ENCODE assay signal across 30 mouse cellular contexts in the genomic region with DNA sequence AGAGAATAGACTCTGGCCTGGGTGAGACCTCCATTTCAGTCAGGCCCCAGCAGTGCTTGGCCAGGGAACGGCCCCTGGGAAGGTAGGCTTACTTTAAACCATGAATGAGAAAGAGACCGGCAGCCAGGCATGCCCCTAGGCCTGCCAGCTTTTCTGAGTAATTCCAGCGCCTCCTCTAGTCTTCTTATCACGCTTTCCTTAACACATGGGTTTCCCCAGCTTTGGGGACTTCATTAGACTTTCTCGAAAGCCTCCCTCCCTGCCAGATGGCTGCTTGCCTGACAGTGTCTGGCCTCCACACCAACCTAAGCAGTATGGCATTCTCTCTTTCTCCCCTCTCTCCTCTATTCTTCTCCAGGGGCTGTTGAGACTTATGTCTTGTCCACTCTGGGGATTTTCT. TPM values are rescaled to one million over a fixed set of nuclear protein-coding genes. Genes with fewer than 3 reads are reported as not detected.
A peak's percentile ranks its signal among the peaks of the same experiment; 100 is the strongest.
DNase-seq lines count a peak whose midpoint lies in the region; ATAC-seq lines count a peak whose summit lies in the region.
"Had no signal": no experiment of that assay in that cellular context is flagged by ENCODE, and none has a peak within 500 bp of the region (broad histone marks: within the 10 kb centered on the region; RNA-seq: fewer than 3 reads in every experiment).

No protein-coding gene starts in this region.

- H3K36me3 ChIP-seq in forebrain, embryonic 15.5 days: no peaks in the 10 kb centered on the region
- no peaks in the 10 kb centered on the region for H3K36me3 ChIP-seq in forebrain, embryonic 10.5 days (replicated peaks)
- H3K36me3 ChIP-seq: embryonic facial prominence, embryonic 10.5 days; embryonic facial prominence, embryonic 15.5 days; G1E; hindbrain, embryonic 15.5 days; neural tube, embryonic 13.5 days had no signal

- H3K4me1 ChIP-seq in forebrain, embryonic 15.5 days: peaks cover 4% of the 10 kb centered on the region; the same call in 1 of the 2 replicates
- H3K4me1 ChIP-seq in forebrain, embryonic 10.5 days: no peaks in the 10 kb centered on the region
- H3K4me1 ChIP-seq: embryonic facial prominence, embryonic 10.5 days; embryonic facial prominence, embryonic 15.5 days; hindbrain, embryonic 15.5 days; neural tube, embryonic 13.5 days had no signal

- H3K9ac ChIP-seq in forebrain, embryonic 15.5 days (replicated peaks): no peak overlapping the region
- H3K9ac ChIP-seq: embryonic facial prominence, embryonic 15.5 days; hindbrain, embryonic 15.5 days; liver, embryonic 14.5 days; neural tube, embryonic 13.5 days had no signal

- no peak overlapping the region for H3K4me3 ChIP-seq in forebrain, embryonic 15.5 days
- H3K4me3 ChIP-seq in forebrain, embryonic 10.5 days: no peak overlapping the region
- H3K4me3 ChIP-seq: embryonic facial prominence, embryonic 10.5 days; embryonic facial prominence, embryonic 15.5 days; hindbrain, embryonic 15.5 days; neural tube, embryonic 13.5 days had no signal

- no peak overlapping the region for H3K4me2 ChIP-seq in forebrain, embryonic 15.5 days (replicated peaks)
- H3K4me2 ChIP-seq: embryonic facial prominence, embryonic 15.5 days; hindbrain, embryonic 15.5 days; neural tube, embryonic 13.5 days had no signal

- H3K27ac ChIP-seq in forebrain, embryonic 15.5 days (replicated peaks): no peak overlapping the region
- no peak overlapping the region for H3K27ac ChIP-seq in forebrain, embryonic 10.5 days
- H3K27ac ChIP-seq: embryonic facial prominence, embryonic 10.5 days; embryonic facial prominence, embryonic 15.5 days; hindbrain, embryonic 15.5 days; liver, embryonic 14.5 days; neural tube, embryonic 13.5 days; stomach, postnatal 0 days had no signal

- 45% methylated on average over 5 of the region's 5 CpGs for WGBS in forebrain, embryonic 15.5 days
- WGBS in forebrain, embryonic 10.5 days: 74% methylated on average over 5 of the region's 5 CpGs

- ATAC-seq in forebrain, embryonic 15.5 days (replicated peaks): peak; percentile 78

- DNase-seq in adrenal gland, postnatal 10 days: peak; percentile 9
- no peak for DNase-seq in adrenal gland, adult (ENCODE audit: inconsistent age in 2 of 2, low spot score in 1 of 2)
- DNase-seq in forebrain, embryonic 10.5 days (ENCODE audit: extremely low spot score, low spot score): no peak
- DNase-seq in left cerebral cortex, postnatal 4 days: peak; percentile 60
- no peak for DNase-seq in left cerebral cortex, postnatal 36 days (ENCODE audit: low spot score in 2 of 2)
- peak; percentile 20 for DNase-seq in brain, embryonic 18.5 days (ENCODE audit: low read depth, low spot score)
- DNase-seq in gastrocnemius, postnatal 36 days: no peak
- DNase-seq: adrenal gland, adult 2 months; cerebellum, adult 18-20 months; cerebellum, postnatal 25 days; gastrocnemius, postnatal 25 days; kidney, adult 2 months; kidney, postnatal 36 days; layer of hippocampus, postnatal 36 days; liver; lung, adult 2 months; lung, postnatal 14 days; right cerebral cortex, postnatal 4 days; thymus, adult 18-20 months; thymus, postnatal 25 days had no signal

- intact Hi-C loops in left cerebral cortex, postnatal 4 days (cut with DNase I): no loop called here
- intact Hi-C loops in left cerebral cortex, postnatal 36 days (cut with DNase I): no loop called here
- intact Hi-C loops in gastrocnemius, postnatal 36 days (cut with DNase I): no loop called here

- no peaks in the 10 kb centered on the region for H3K9me3 ChIP-seq in forebrain, embryonic 15.5 days
- no peaks in the 10 kb centered on the region for H3K9me3 ChIP-seq in forebrain, embryonic 10.5 days
- H3K9me3 ChIP-seq: embryonic facial prominence, embryonic 10.5 days; embryonic facial prominence, embryonic 15.5 days; hindbrain, embryonic 15.5 days; neural tube, embryonic 13.5 days had no signal

- no peaks in the 10 kb centered on the region for H3K27me3 ChIP-seq in forebrain, embryonic 15.5 days
- no peaks in the 10 kb centered on the region for H3K27me3 ChIP-seq in forebrain, embryonic 10.5 days (ENCODE audit: poor library complexity, severe bottlenecking)
- H3K27me3 ChIP-seq: embryonic facial prominence, embryonic 15.5 days; hindbrain, embryonic 15.5 days; neural tube, embryonic 13.5 days had no signal

RNA-seq across cellular contexts. Expression of gene Slit3, which starts 24.5 kb away (rescaled TPM):
- total RNA-seq in adrenal gland, postnatal 10 days (2021): 10 to 100 TPM; 36.9 to 45.0 TPM
- polyA plus RNA-seq in forebrain, embryonic 15.5 days (2015; fragmentation: Nextera tagmentation; extraction: Ambion mirVana): 5.9 and 6.4 TPM in 2 replicates
- polyA plus RNA-seq in forebrain, embryonic 10.5 days (2016; fragmentation: Nextera tagmentation; extraction: Ambion mirVana): 4.8 and 4.9 TPM in 2 replicates
- 10 to 100 TPM; 21.2 to 29.1 TPM for total RNA-seq in left cerebral cortex, postnatal 4 days (2021)
- total RNA-seq in left cerebral cortex, postnatal 36 days (2021): 10 to 100 TPM; 43.7 to 71.5 TPM
- 1 to 10 TPM; 9.3 to 9.8 TPM for total RNA-seq in gastrocnemius, postnatal 36 days (2021)
- total RNA-seq: hematopoietic stem cell, adult 5-6 weeks had no signal
- polyA plus RNA-seq: C2C12, G1E had no signal

Comparison
In these comparisons a context has a peak if more than half of its experiments do, and no peak if none do; other contexts are left out.
1. DNase-seq: peak in adrenal gland, postnatal 10 days (single experiment), left cerebral cortex, postnatal 4 days (single experiment) and brain, embryonic 18.5 days (single experiment); none in adrenal gland, adult (0 of 2), forebrain, embryonic 10.5 days (single experiment), left cerebral cortex, postnatal 36 days (0 of 2) and gastrocnemius, postnatal 36 days (0 of 2).